Mouse (Mus musculus) kidney, embryonic 16.5 days (tissue): Measurements from ENCODE around the gene LTO1. TPM values are rescaled to one million over a fixed set of nuclear protein-coding genes. Genes with fewer than 3 reads are reported as not detected.

ENCODE experiments used
- ATAC-seq: fragments of 200-750 bp; cut with Nextera tagmentation; 2 replicates; pipeline ENCODE4 v1.8.0; 2017; ENCODE audit warnings: moderate TSS enrichment; ENCODE audit not compliant: low FRiP score, low TSS enrichment
- H3K27ac ChIP-seq: fragments of 300-500 bp; sonication (generic); 2 replicates; pipeline ENCODE4 v1.5.1; 2014; ENCODE audit warnings: low read length
- H3K27me3 ChIP-seq: fragments of 300-500 bp; sonication (generic); 2 replicates; pipeline ENCODE4 v1.6.1; 2014; ENCODE audit warnings: low read length, control low read depth, mixed read lengths; ENCODE audit not compliant: insufficient read depth
- H3K36me3 ChIP-seq: fragments of 300-500 bp; sonication (generic); 2 replicates; pipeline ENCODE4 v1.6.1; 2014; ENCODE audit warnings: low read length, control low read depth, mixed read lengths; ENCODE audit not compliant: insufficient read depth
- H3K4me1 ChIP-seq: fragments of 300-500 bp; sonication (generic); 2 replicates; pipeline ENCODE4 v1.6.1; 2014; ENCODE audit warnings: low read length, control low read depth, mixed read lengths; ENCODE audit not compliant: insufficient read depth
- H3K4me2 ChIP-seq: fragments of 300-500 bp; sonication (generic); replicated peaks from 2 replicates; pipeline ENCODE4 v1.6.1; 2014; ENCODE audit warnings: low read depth, low read length
- H3K4me3 ChIP-seq: fragments of 300-500 bp; sonication (generic); 2 replicates; pipeline ENCODE4 v1.5.1; 2014; ENCODE audit warnings: mild to moderate bottlenecking, low read length
- H3K9ac ChIP-seq: fragments of 300-500 bp; sonication (generic); replicated peaks from 2 replicates; pipeline ENCODE4 v1.6.1; 2014; ENCODE audit warnings: low read length
- H3K9me3 ChIP-seq: fragments of 300-500 bp; sonication (generic); 2 replicates; pipeline ENCODE4 v1.6.1; 2016; ENCODE audit warnings: low read length, control low read depth
- WGBS: fragments of 180-500 bp; shearing (Covaris S2); extraction: QIAGEN DNeasy Blood & Tissue Kit; methylation state at CpG from one replicate; pipeline ENCODE4 v1.1.7; 2014; 5-methylcytosine and 5-hydroxymethylcytosine counted together
- polyA plus RNA-seq: library from polyadenylated mRNA; unstranded; fragments of >200 nt; fragmentation: Nextera tagmentation; extraction: Ambion mirVana; gene quantifications from 2 replicates; pipeline ENCODE4 v1.2.1, GENCODE M21; 2015

Gene LTO1
- polyA plus RNA-seq, 1 experiment from 2014 or later = 33.7 TPM

GRCm38 (mm10) chr7:144973461-144973860, 58.6 kb downstream of the LTO1 start:
- WGBS = 56% methylated on average over 8 of the region's 8 CpGs
- ATAC-seq = no peak
- H3K36me3 ChIP-seq = no peaks in the 10 kb centered on the region
- H3K9me3 ChIP-seq = no peaks in the 10 kb centered on the region
- no peak overlapping the region for H3K4me3 ChIP-seq
- no peak overlapping the region for H3K9ac ChIP-seq
- no peaks in the 10 kb centered on the region for H3K27me3 ChIP-seq
- no peaks in the 10 kb centered on the region for H3K4me1 ChIP-seq
- no peak overlapping the region for H3K27ac ChIP-seq
- no peak overlapping the region for H3K4me2 ChIP-seq

- H3K27me3 ChIP-seq = no peaks in the 10 kb centered on the region
- ATAC-seq = no peak
- no peak overlapping the region for H3K27ac ChIP-seq
- no peak overlapping the region for H3K4me2 ChIP-seq
- H3K4me3 ChIP-seq = no peak overlapping the region
- 82% methylated on average over 2 of the region's 2 CpGs for WGBS
- no peaks in the 10 kb centered on the region for H3K36me3 ChIP-seq
- H3K4me1 ChIP-seq = no peaks in the 10 kb centered on the region
- no peaks in the 10 kb centered on the region for H3K9me3 ChIP-seq
- no peak overlapping the region for H3K9ac ChIP-seq
Observed at GRCm38 (mm10) chr7:144977121-144977520, 62.2 kb downstream of the LTO1 start.

- Histone ChIP-seq H3K27me3 (no peaks in the 10 kb centered on the region), H3K4me1 (no peaks in the 10 kb centered on the region), H3K9ac (no peak overlapping the region), H3K36me3 (no peaks in the 10 kb centered on the region), H3K27ac (no peak overlapping the region), H3K9me3 (no peaks in the 10 kb centered on the region), H3K4me2 (no peak overlapping the region), H3K4me3 (no peak overlapping the region)
- ATAC-seq = no peak
- 74% methylated on average over 5 of the region's 5 CpGs for WGBS
Observed at GRCm38 (mm10) chr7:144979814-144980213, 64.9 kb downstream of the LTO1 start.

Other genes starting within 250 kb of the LTO1 start
- gene Ano1, start 163.1 kb upstream of the LTO1 start, polyA plus RNA-seq = 53.6 and 56.5 TPM in 2 replicates
- gene Fgf3, start 77.0 kb upstream of the LTO1 start, polyA plus RNA-seq = 0.58 and 0.87 TPM in 2 replicates
- 0.05 TPM in 1 of 2 replicates, not detected in the other for gene Fgf4, start 67.7 kb upstream of the LTO1 start, polyA plus RNA-seq
- 2.9 and 3.1 TPM in 2 replicates for gene Fgf15, start 18.6 kb upstream of the LTO1 start, polyA plus RNA-seq
- gene Ccnd1, start 24.8 kb downstream of the LTO1 start, polyA plus RNA-seq = 185 and 234 TPM in 2 replicates